Mouse (Mus musculus): ENCODE measurements around the gene Anln.

The Anln gene

DNA sequence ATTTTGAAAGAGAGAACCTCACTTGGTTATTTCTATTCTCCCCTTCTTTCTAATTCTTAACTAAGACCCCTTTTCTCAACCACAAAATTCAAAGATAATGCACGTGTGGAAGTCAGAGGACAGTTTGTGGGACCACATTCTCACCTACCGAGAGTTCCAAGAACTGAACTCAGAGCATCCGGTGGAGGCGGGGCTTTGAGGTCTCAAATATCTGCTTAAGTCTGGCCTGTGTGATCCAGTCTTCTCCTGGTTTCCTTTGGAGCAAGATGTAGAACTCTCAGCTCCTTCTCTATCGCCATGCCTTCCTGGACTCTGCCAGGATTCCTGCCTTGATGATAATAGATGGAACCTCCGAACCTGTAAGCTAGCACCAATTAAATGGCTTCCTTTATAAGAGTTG, 13.0 kb upstream of the Anln start:
- no peak for DNase-seq (ENCODE audit: low spot score)

DNA sequence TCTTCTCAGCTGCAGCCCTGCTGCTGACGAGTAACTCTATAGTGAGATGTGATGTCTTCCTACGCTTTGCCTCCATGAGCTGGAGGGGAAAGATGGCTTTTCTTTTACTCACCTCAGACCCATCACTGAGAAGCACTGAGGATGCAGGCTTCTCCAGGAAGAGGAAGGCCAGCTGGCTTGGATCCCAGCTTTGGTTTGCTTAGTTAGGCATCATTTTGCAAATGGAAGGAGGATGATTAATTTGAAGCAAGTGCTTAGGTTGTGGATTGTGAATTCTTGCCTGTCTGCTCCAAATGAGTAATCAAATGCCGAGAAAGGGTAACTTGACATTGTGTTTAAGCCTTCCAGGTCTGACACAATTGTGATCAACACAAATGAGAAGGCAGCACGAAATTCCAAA, 10.0 kb upstream of the Anln start:
- DNase-seq (ENCODE audit: low spot score), result no peak

DNA sequence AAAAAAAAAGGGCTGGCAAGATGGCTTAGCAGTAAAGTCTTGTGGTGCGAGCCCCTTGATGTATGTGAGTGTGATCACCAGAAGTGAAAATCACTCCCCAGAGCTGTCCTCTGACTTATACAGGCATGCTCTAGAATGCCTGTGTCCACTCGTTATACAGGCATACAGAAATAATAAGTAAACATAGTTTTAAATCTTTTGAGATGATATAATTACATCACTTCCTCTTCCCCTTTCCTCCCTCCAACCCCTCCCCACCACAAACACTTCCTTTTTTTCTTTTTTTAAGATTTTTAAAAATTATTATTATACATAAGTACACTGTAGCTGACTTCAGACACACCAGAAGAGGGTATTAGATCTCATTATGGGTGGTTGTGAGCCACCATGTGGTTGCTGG, 5.7 kb upstream of the Anln start:
- DNase-seq (ENCODE audit: low spot score), result no peak

DNA sequence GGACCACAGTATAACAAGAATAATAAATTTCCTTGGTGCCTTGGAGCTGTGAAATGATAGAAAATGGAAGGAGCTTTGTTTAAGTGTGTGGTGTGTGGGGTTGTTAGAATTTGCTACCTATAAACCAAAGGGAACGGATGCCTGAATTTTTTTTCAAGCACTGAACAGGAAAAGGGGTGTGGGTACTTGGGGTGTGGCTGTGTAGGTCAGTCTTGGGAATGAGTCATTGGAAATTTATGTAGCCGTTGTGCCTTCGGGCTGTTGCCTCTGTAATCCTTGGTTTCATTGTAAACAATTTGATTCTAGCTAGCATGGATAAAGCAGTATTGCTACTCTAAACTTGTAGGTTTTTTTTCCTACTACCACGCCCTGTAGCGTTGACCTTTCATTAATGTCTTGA, 1.4 kb upstream of the Anln start:
- DNase-seq (ENCODE audit: low spot score), result peak; percentile 7

DNA sequence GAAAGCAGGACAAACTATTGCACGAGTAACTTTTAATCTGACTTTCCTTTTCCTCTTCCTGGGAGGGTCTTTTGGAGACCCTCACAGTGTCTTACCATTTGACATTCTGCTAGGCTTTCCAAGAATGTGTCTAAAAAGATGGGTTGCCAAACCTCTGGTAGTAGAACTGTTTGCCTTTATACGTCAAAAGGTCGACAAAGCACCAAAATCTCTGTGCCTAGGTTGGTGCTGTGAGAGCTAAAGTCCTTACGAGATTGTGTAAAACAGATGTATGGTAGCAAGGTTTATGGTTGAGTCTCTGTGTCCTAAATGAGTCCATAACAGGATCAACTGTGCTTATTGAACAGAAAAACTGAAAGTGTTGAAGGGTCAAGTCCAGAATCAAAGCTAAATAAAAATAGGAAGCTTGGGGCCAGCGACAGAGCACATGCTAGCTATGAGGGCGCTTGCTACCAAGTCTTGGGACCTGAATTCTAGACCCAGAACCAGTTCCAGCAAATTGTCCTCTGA, 803 bp upstream of the Anln start:
- peak; percentile 55 for DNase-seq (ENCODE audit: low spot score)

DNA sequence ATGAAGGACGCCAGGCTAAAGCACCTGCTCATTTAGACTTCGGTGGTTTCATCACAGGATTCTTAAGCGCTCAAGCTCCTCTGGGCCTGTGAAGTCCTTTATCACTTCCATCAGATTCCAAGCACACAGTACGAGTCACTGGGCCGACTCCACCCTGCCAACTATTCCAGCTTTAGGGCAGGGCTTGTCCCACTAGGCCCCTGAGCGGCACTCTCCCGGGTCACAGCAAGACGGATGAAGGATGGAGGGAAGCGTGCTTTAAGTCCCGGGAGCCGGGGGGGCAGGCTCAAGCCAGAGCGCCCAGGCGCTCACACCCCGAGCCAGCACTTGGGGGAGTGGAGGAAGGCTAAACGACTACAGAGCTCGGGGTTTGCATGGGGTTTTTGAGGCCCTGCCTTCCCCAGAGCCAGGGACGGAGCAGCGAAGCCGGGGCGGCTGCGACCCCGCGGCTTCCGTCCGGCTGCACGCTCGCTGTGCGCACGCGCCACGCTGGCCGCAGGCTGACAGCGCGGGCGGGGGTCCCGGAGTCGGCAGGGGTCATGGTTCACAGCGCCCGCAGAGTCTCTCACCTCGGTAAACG, 497 bp downstream of the Anln start:
- DNase-seq (ENCODE audit: low spot score), result peak; percentile 30

DNA sequence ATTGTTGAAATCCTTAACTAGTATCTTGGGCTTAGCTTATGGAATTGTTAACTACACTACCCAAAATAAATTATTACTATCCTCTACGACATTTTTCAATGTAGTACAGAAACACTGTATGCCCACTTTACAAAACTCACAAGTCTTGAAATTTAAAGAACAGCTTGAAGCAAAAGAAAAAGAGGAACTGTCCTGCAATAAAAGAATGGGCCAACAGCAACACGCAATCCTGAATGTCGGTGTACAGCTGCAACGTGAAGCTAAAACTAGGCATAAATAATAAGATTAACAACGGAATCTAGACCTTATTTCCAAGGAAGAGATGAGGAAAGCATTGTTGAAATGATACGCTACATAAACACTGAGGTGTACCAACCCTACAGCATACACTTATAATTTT, 1.1 kb downstream of the Anln start:
- DNase-seq (ENCODE audit: low spot score), result peak; percentile 16

DNA sequence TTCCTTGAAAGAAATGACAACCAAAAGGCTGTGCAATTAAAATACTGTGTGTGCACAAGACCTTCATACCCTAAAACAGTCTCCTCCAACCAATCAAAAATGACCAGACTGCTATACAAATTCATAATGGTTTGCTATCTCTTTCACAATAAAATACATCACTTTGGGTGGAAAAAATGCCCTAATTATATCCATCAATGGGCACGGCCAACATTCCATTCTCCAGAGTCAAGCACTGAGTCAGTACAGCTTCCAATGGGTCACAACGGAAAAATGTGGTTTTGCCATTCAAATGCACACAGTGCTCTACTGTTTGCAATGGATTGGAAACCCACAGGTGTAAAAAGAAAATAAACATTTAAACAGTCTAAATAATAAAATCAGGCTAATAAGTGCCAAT, 3.1 kb downstream of the Anln start:
- peak; percentile 11 for DNase-seq (ENCODE audit: low spot score)

DNA sequence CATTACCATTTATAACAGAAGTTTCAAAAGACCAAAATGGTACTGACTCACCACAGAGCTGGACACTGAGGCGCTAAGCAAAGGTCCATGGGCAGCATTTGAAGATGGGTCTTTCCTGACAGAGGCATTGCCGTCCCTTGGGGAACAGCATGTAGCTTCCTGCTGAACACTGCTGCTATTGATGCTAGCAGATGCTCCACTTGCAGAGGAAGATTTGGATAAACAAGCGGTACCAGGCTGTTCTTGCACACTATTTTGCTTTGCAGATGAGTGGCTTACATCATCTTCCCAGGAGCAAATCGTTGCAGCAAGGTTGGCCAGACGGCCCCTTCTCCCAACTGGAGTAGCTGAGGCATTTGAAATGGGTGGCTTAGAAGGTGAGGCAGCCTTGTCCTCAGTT, 12.9 kb downstream of the Anln start:
- no peak for DNase-seq (ENCODE audit: low spot score)

DNA sequence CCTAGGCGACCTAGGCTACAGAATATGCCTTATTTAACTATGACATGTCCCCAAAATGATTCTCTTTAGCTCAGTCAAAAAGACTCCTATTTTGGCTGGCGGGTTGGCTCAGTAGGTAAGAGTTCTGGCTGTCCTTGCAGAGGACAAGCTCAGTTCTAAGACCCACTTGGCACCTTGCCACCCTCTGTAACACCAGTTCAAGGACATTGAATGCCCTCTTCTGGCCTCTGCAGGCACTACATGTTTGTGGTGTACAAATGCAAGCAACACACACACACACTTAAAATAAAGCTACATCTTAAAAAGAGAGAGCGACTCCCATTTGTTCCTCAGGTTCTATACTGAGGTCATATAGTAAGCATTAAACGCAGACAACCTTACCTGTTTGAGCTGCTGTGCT, 16.2 kb downstream of the Anln start:
- peak; percentile 24 for DNase-seq (ENCODE audit: low spot score)

DNA sequence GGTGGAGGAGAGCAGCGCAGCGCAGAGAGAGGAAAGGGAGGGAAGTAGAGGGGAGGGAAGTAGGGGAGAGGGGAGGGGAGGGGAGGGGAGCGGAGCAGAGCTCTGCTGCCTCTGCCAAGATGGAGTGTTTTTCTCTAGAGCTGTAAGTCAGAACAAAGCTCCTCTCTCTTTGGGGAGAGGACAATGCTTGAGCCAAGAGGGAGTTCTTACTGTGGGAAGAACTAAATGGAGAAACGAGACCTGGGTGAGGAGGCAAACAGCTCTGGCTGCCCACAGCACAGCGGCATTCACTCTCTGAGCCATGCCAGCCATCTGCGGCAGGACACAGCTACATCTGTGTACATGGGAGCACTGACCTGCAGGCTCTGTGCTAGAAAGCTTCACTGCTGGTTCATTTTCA, 21.0 kb downstream of the Anln start:
- DNase-seq (ENCODE audit: low spot score), result peak; percentile 77

DNA sequence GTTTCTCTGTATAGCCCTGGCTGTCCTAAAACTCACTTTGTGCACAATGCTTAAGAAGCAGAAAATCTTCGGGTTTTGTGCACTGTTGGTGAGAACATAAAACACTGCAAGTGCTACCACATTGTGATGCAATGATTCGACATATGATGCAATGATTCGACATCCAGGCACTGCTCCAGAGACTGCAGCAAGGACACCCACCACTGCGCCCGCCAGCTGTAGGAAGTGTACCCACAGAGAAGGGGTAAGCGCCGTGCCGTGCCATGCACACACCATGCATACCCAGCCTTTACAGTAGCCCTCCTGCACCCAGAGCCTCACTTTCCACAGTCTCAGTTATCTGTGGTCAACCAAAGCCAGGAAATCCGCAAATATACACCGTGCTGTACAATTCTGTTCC, 22.4 kb downstream of the Anln start:
- peak; percentile 58 for DNase-seq (ENCODE audit: low spot score)

DNA sequence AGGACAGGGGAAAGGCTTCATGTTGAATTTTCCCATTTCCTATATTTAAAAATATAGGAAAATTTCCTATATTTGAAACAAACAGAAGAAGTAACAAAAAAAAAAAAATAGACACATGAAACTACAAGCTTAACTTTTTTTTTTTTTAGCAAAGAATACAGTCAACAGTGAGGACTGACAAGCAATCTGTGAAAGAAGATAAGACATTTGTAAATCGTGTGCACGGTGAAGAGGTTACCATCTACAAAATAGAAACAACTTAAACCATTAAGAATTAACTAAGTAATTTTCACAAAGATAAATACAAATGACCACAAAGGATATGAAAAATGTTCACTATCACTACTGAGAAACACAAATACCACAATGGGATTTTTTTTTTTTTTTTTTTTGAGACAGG, 22.8 kb downstream of the Anln start:
- DNase-seq (ENCODE audit: low spot score), result no peak

DNA sequence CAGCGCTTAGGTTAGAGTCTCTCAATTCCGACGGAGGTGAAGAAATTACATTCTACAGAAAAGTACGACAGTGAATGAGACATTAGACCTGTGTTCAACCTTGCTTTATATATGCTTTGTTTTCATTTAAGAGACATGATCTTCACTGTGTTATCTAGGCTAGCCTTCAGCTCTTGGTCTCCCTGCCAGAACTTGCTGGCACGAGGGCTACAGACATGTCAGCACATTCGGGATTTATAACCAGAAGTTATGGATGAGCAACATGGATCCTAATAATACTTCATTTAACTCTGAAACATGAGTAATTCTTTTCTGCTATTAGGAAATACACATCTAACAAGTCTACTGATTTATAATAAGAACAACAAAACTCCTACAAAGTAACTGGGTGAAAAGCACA, 28.1 kb downstream of the Anln start:
- peak; percentile 61 for DNase-seq (ENCODE audit: low spot score)

DNA sequence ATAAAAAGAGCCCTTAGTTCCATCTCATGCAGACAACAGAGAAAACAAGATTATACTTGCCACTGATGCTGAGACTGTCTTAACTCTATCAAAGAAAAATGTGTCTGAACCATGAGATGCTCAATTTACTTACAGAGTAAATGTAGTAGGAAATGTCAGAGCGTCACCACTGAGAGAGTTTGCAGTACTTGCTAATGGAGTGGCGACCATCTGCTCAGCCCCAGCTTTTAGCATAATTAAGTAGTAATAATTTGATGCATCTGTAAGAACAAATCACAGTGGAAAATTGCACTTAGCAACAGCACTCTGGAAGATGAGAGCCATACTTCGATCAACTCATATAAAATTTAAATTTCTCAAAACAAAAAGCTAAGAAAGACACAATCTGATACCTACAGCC, 33.1 kb downstream of the Anln start:
- no peak for DNase-seq (ENCODE audit: low spot score)

DNA sequence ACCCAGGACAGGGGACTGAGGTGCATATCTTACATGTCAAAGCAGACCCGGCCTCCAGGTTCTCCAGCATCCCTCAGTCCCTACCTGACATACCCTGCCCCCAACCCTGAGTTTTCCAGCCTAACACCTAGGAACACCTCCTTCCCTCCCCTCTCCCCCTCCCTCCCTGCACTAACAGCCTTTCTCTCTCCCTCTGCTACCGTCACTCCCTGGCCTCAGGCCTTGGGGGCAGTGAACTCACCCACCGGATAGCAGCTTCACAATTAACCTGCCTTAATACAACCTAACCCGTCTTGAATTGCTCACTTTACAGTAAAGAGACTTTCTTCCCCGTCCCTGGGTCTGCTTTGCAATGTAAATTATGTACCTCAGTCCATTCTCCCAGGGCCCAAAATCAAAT, 35.1 kb downstream of the Anln start:
- no peak for DNase-seq (ENCODE audit: low spot score)

DNA sequence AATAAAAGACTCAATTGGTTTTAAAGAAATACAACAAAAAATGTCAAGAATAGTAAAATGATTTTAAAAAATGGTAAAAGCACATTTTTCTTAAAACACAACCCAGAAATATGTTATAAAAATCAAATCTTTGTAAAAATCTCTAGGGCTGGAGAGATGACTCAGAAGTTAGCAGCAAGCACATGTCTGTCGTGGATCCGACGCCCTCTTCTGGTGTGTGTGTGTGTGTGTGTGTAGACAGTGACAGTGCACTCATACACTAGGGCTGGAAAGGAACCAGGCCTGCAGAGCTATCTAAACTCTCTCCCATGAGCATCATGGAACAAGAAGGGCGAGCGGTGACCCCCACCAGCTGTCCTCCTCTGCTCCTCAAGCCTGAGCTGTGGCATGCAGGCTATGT, 35.5 kb downstream of the Anln start:
- no peak for DNase-seq (ENCODE audit: low spot score)

DNA sequence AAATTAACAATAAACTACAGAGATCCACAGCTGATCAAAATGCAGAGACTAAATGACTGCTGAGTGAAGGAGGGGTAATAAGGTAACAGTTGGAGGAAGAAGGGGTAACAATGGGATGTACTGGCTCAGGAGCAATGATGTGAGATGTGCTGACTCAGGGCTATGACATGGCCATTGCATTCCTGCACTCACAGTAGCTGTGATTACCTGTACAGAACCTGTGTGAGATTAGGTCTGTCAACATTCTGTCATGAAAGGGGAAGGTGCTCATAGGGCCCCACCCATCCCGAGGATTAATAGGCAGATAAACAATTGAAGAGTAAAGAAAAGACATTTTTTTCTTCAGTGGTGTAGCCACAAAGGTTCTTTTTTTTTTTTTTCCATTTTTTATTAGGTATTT, 48.7 kb downstream of the Anln start:
- DNase-seq (ENCODE audit: low spot score), result no peak

DNA sequence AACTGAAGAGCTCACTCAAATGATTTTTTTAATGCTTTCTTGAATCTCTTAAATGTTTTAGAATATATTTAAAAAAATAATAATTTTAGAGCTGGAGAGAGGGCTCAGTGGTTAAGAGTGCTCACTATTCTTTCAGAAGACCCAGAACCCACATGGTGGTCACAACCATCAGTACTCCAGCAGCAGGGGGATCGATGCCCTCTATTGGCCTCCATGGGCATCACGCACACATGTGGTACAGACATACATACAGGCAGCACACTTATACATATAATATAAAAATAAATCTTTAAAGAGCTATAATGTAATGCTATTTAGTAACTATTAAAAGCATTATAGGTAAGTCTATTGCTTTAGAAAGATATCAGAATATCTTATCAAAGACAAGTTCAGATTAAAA, 51.8 kb downstream of the Anln start:
- DNase-seq (ENCODE audit: low spot score), result no peak

DNA sequence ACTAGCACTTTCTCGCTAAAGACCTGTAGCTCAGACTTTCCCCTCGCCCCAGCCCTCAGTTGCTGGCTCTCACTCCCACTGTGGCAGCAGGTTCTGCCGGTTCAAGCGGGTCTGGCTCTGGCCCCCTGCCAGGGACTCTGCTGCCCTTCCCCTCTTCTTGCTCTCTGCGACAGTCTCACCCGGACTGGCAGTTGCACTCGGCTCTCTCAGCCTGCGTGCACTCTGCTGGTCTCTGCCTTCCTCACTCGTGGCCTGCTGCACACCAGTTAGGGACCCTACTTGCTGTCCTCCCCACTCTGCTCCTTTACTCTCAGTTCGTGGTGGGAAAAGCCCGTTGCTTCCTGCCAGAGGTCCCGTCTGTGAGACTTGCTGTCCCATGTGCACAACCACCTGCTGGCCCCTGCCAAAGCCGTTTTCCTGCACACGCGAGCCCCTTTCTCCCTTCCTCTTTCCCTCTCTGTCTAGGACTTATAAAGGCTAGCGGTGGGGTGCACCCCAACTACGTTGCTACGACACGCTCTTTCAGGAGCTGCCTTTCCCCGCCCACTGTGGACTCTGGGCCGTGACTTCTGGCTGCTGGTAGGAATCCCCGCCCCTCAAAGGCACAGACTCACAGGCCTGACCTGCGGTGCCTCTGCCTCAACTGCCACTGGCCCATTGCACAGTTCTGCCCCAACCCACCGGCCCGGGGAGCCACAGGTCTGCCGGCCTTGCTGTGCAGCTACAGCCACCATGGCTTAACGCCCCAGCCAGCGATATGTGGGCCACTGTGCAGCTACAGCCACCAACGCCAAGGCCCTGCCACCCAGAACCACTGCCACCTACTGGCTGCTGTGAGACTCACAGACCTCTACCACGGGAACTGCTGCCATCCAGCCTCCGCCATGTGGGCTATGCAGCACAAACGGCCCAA, 61.3 kb downstream of the Anln start:
- DNase-seq (ENCODE audit: low spot score), result no peak

DNA sequence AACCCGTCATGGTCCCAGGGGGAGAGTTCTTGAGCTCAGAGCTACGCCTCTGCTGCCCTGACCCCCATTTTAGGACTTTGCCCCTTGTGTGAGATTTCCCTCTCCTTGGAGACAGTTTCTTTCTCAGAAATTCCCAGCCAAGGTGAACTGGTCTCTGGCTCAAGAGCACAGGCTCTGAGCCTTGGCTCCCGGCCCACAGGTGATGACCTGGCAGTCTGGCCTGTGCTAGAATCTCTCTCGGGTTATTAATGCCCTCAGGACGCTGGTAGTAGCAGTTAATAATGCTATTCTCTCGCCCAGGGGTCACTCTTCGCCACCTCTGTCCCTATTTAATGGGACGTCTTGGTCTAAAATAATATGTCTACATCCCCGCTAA, 61.9 kb downstream of the Anln start:
- no peak for DNase-seq (ENCODE audit: low spot score)

DNA sequence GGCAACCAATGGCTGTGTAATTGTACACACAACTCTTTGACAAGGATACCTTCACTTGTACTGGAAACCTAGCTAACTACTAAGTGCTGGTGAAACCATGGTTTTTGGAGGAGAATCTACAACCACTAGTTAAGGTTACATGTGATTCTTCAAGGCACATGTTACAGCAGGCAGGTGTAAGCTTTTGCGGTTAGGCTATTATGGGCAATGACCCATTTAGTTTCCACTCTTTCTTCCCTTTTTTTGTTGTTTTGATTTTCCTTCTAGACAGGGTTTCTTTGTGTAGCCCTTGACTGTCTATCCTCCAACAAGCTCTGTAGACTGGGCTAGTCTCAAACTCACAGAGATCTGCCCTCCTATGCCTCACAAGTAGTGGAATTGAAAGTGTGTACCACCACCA, 64.4 kb downstream of the Anln start:
- DNase-seq (ENCODE audit: low spot score), result no peak

DNA sequence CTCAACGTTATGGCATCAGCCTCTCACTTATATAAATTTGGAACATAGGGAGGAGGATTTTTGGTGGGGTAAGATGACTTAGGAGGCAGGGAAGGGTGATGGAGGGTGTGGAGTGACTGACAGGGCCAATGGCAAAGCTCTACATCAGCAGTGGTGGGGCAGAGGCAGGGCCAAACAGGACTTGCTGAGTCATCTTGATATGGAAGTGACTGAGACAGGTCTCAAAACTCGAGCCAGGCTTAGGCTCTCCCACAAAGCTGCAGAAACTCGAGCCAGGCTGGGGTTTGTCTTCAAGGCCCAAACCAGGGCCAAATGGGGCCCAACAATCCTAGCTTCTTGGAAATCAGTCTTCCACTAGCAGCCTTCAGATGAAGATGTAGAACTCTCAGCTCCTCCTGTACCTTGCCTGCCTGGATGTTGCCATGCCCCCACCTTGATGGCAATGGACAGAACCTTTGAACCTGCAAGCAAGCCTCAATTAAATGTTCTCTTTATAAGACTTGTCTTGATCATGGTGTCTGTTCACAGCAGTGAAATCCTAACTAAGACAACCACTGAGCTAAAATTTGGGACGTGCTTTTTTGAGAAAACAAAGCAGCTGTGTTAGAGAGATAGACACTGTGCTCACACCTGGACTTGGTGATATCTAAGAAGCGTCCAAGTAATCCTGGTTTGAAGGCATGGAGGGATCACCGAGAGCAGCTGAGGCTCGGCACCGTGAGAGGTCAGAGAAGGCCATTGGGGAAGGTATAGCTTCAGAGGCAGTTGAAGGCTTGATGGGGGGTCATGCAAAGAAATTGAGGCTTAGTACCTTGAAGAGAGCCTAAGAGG, 66.4 kb downstream of the Anln start:
- no peak for DNase-seq (ENCODE audit: low spot score)

All from adipocyte (in vitro differentiated cells).